10 mouse cellular contexts compared by ENCODE assay signal in the genomic region with DNA sequence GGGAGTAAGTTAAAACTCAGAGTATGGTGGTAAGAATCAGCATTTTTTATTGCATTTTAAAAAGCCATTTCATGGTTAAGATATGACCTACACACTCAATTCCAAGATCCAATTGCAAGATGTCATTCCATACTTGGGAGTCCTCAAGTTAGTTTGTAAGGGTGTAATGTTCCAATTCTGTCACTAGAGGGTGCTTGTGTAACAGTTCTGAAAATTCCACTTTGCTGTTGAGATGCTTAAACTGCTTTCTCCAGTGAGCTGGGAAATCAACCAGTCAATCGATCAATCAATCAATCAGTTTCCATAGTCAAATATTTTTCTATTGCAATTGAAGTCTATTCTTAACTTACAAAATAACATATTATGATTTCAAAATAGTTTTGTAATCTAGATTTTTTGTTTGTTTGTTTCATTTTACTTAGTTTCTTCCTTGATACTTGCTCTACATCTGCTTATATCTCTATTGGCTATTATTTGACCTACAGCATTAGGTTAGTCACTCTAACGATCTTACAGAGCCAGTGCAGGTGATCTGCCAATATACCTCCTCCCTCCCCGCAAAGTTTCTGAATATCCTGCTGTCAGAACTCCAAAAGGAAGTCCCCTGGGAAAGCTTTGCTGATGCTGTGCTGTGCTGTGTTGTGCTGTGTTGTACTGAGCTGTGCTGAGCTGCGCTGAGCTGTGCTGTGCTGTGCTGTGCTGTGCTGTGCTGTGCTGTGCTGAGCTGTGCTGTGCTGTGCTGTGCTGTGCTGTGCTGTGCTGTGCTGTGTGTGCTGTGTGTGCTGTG.
DNase-seq lines count a peak whose midpoint lies in the region; ATAC-seq and TF ChIP-seq lines count a peak whose summit lies in the region.
"Had no signal": no experiment of that assay in that cellular context is flagged by ENCODE, and none has a peak within 500 bp of the region (broad histone marks: within the 10 kb centered on the region; RNA-seq: fewer than 3 reads in every experiment).

No protein-coding gene starts in this region.

- H3K4me1 ChIP-seq in thymus, adult 2 months (replicated peaks; ENCODE audit: control insufficient read depth, insufficient read depth, low read length), result peaks cover 16% of the 10 kb centered on the region
- peaks cover 9% of the 10 kb centered on the region for H3K4me1 ChIP-seq in forebrain, embryonic 12.5 days
- peaks cover 9% of the 10 kb centered on the region for H3K4me1 ChIP-seq in midbrain, embryonic 13.5 days (replicated peaks)

- H3K27me3 ChIP-seq in thymus, adult 2 months (ENCODE audit: control insufficient read depth, insufficient read depth, low read length), result no peaks in the 10 kb centered on the region
- H3K27me3 ChIP-seq in forebrain, embryonic 12.5 days, result no peaks in the 10 kb centered on the region
- H3K27me3 ChIP-seq in midbrain, embryonic 13.5 days, result no peaks in the 10 kb centered on the region
- H3K27me3 ChIP-seq: embryonic facial prominence, embryonic 13.5 days had no signal

- no peak for TF ChIP-seq CTCF in thymus, adult 2 months (IDR thresholded peaks at IDR 0.05; ENCODE audit: borderline replicate concordance, control insufficient read depth, extremely low read depth, insufficient read depth, low read length, poor library complexity)

- H3K27ac ChIP-seq in thymus, adult 2 months (ENCODE audit: control insufficient read depth, insufficient read depth, low read length), result no peak overlapping the region
- H3K27ac ChIP-seq in forebrain, embryonic 12.5 days, result no peak overlapping the region
- H3K27ac ChIP-seq in midbrain, embryonic 13.5 days, result no peak overlapping the region
- H3K27ac ChIP-seq: embryonic facial prominence, embryonic 13.5 days; macrophage had no signal

- intact Hi-C loops in heart, postnatal 36 days (cut with DNase I), result loop anchor here (1.0 to 10.0 kb wide), 2 partner anchors 163 to 721 kb away; a partner anchor contains a TSS

- no peak for TF ChIP-seq POLR2A in thymus, adult 2 months (IDR thresholded peaks at IDR 0.05; ENCODE audit: control insufficient read depth, extremely low read depth, insufficient read depth, low read length, poor library complexity)

- WGBS in thymus, adult 2 months, result 50% methylated on average over 4 of the region's 4 CpGs
- 57% methylated on average over 4 of the region's 4 CpGs for WGBS in forebrain, embryonic 12.5 days
- WGBS in midbrain, embryonic 13.5 days, result 62% methylated on average over 4 of the region's 4 CpGs

- no peak overlapping the region for H3K4me3 ChIP-seq in thymus, adult 2 months (ENCODE audit: control insufficient read depth, insufficient read depth, low read length)
- H3K4me3 ChIP-seq in forebrain, embryonic 12.5 days (replicated peaks), result no peak overlapping the region
- no peak overlapping the region for H3K4me3 ChIP-seq in midbrain, embryonic 13.5 days (replicated peaks)
- H3K4me3 ChIP-seq: embryonic facial prominence, embryonic 13.5 days had no signal

- peak; percentile 47 for ATAC-seq in forebrain, embryonic 12.5 days (ENCODE audit: low FRiP score)
- peak; percentile 40 for ATAC-seq in midbrain, embryonic 13.5 days

- H3K9ac ChIP-seq in forebrain, embryonic 12.5 days, result no peak overlapping the region
- no peak overlapping the region for H3K9ac ChIP-seq in midbrain, embryonic 13.5 days (replicated peaks)
- H3K9ac ChIP-seq: embryonic facial prominence, embryonic 13.5 days had no signal

- H3K9me3 ChIP-seq in forebrain, embryonic 12.5 days, result no peaks in the 10 kb centered on the region
- H3K9me3 ChIP-seq in midbrain, embryonic 13.5 days, result no peaks in the 10 kb centered on the region
- H3K9me3 ChIP-seq: embryonic facial prominence, embryonic 13.5 days had no signal

- H3K4me2 ChIP-seq in forebrain, embryonic 12.5 days, result no peak overlapping the region
- no peak overlapping the region for H3K4me2 ChIP-seq in midbrain, embryonic 13.5 days (replicated peaks)
- H3K4me2 ChIP-seq: embryonic facial prominence, embryonic 13.5 days had no signal

- no peaks in the 10 kb centered on the region for H3K36me3 ChIP-seq in thymus, adult 2 months (ENCODE audit: control insufficient read depth, insufficient read depth, low read length)
- no peaks in the 10 kb centered on the region for H3K36me3 ChIP-seq in forebrain, embryonic 12.5 days (replicated peaks)
- no peaks in the 10 kb centered on the region for H3K36me3 ChIP-seq in midbrain, embryonic 13.5 days
- H3K36me3 ChIP-seq: embryonic facial prominence, embryonic 13.5 days had no signal

- peak; percentile 71 for DNase-seq in heart, adult 8-10 months (ENCODE audit: low spot score)
- no peak for DNase-seq in heart, postnatal 36 days
- DNase-seq in thymus, postnatal 14 days, result peak; percentile 31
- no peak for DNase-seq in thymus, adult 2 months
- no peak for DNase-seq in gastrocnemius, adult 8-10 months (ENCODE audit: low spot score in 2 of 2)
- no peak for DNase-seq in layer of hippocampus, adult 8-10 months (ENCODE audit: low spot score in 2 of 2)

Comparison
In these comparisons a context has a peak if more than half of its experiments do, and no peak if none do; other contexts are left out.
1. DNase-seq: peak in heart, adult 8-10 months (single experiment) and thymus, postnatal 14 days (single experiment); none in heart, postnatal 36 days (0 of 2), thymus, adult 2 months (single experiment), gastrocnemius, adult 8-10 months (0 of 2) and layer of hippocampus, adult 8-10 months (0 of 2).